Mouse (Mus musculus): ENCODE measurements around the gene Ptprf. TPM values are rescaled to one million over a fixed set of nuclear protein-coding genes. Genes with fewer than 3 reads are reported as not detected.

Ptprf gene
- total and polyA plus RNA-seq, 3 experiments: 0.27 TPM; not detected in 2

DNA sequence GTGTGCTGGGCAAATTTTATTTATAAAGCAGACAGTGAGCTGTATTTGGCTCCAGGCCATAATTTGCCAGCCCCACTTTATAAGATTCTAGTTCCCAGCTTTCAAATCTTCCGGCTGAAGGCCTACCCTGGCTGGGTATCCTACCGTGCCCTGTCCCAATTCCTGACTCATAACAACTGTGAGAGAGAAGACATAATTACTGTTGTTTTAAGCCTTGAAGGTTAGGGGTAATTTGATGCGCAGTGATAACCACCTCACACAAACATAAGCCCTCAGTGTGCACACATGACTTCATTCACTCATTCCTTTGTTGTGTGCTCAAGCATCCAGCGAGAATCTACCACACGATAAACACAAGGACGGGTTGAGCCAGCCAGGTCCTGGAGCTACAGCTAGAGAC lies 71.7 kb downstream of the Ptprf start:
- no peak for DNase-seq (ENCODE audit: low spot score)
- H3K27me3 ChIP-seq (ENCODE audit: insufficient read depth, low read length): peaks cover 21% of the 10 kb centered on the region; the same call in 1 of the 2 replicates

DNA sequence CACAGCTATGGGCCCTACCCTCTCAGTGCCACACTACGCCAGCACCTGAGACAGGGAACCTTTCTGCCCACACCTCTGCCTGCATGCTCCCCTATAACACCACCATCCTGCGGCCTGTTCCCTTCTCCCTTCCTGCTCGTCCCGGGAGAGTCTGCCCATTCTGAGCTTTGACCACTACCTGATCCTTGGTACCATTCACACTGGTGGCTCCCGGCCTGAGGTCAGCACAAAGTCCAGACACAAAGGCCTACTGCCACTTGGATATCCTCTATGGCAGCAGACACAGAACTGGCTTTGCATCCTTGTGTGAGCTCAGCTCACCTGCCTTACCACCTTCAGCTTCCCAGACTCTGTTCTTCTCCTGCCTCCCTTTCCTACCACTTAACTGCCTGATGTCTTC lies 72.7 kb downstream of the Ptprf start:
- H3K9me3 ChIP-seq (replicated peaks): no peaks in the 10 kb centered on the region
- H3K36me3 ChIP-seq (replicated peaks): no peaks in the 10 kb centered on the region
- no peaks in the 10 kb centered on the region for H3K4me1 ChIP-seq (ENCODE audit: insufficient read depth, low read depth, low read length)
- no peak for ATAC-seq (ENCODE audit: extremely low read depth, insufficient number of reproducible peaks, low FRiP score, poor library complexity, severe bottlenecking)
- TF ChIP-seq CTCF (IDR thresholded peaks at IDR 0.05; ENCODE audit: low read depth, low read length): no peak
- TF ChIP-seq GATA2 (IDR thresholded peaks at IDR 0.05; ENCODE audit: borderline replicate concordance, low read depth, low read length): no peak
- TF ChIP-seq TAL1 (conservative IDR thresholded peaks at IDR 0.05; ENCODE audit: low read depth, low read length): no peak
- TF ChIP-seq POLR2AphosphoS5 (IDR thresholded peaks at IDR 0.05; ENCODE audit: insufficient replicate concordance, low read depth, low read length): no peak
- no peak for TF ChIP-seq GATA1 (IDR thresholded peaks at IDR 0.05; ENCODE audit: borderline replicate concordance, low read length)
- H3K27me3 ChIP-seq (ENCODE audit: insufficient read depth, low read length): peaks cover 21% of the 10 kb centered on the region
- DNase-seq (ENCODE audit: low spot score): no peak
- H3K4me3 ChIP-seq (ENCODE audit: low read depth, low read length): no peak overlapping the region

More for the DNA sequence above, 71.7 kb downstream of the Ptprf start:
- ATAC-seq (ENCODE audit: extremely low read depth, insufficient number of reproducible peaks, low FRiP score, poor library complexity, severe bottlenecking): no peak
- Histone ChIP-seq H3K4me1 (ENCODE audit: insufficient read depth, low read depth, low read length) (no peaks in the 10 kb centered on the region), H3K36me3 (replicated peaks) (no peaks in the 10 kb centered on the region), H3K4me3 (ENCODE audit: low read depth, low read length) (no peak overlapping the region), H3K9me3 (replicated peaks) (no peaks in the 10 kb centered on the region)
- no peak for TF ChIP-seq CTCF (IDR thresholded peaks at IDR 0.05; ENCODE audit: low read depth, low read length)

DNA sequence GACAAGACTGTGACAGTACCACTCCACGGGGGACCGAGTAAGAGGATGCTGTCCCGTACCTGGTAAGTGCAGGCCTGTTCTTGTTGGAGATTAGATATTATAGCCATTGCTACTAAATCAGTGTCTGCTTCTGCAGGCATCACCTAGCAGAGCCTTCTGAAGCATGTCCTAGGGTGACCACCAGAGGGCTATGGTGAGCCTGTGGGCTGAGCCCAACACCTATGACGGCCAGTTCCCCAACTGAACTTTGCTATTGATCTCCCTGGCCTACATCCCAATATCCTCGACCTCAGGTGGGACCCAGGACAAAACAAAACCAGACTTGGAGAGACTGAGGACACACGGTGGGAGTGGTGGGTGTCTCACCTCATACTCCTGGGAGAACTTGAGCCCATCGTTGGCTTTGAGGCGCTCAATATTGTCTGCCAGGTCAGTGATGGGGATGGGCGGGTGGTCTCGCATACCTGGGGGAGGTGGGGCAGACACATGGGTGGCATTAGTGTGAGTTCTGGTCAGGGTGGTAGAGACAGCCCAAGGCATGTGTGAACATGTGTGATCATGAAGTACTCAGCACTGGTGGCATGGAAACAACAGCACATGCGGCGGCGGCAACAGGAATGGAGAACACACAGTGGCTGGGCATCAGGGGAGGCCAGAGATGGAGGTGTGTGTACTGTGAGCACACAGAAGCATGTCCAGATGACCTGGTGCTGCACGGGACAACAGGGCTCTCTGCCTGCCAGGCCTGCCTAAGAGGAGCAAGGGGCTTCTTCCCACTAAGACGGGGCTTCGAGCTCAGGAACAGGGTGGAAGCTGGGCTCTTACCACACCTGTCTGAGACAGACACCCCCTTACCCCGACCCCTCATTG lies 74.2 kb downstream of the Ptprf start:
- DNase-seq (ENCODE audit: low spot score) (peak; percentile 18), ATAC-seq (ENCODE audit: extremely low read depth, insufficient number of reproducible peaks, low FRiP score, poor library complexity, severe bottlenecking) (no peak; the same call in 1 of the 2 replicates)
- Histone ChIP-seq H3K4me3 (ENCODE audit: low read depth, low read length) (no peak overlapping the region), H3K27me3 (ENCODE audit: insufficient read depth, low read length) (peaks cover 20% of the 10 kb centered on the region), H3K4me1 (ENCODE audit: insufficient read depth, low read depth, low read length) (no peaks in the 10 kb centered on the region), H3K36me3 (replicated peaks) (no peaks in the 10 kb centered on the region), H3K9me3 (replicated peaks) (no peaks in the 10 kb centered on the region)
- TF ChIP-seq CTCF (IDR thresholded peaks at IDR 0.05; ENCODE audit: low read depth, low read length): peak; percentile 56
- no peak for TF ChIP-seq GATA2 (IDR thresholded peaks at IDR 0.05; ENCODE audit: borderline replicate concordance, low read depth, low read length)

DNA sequence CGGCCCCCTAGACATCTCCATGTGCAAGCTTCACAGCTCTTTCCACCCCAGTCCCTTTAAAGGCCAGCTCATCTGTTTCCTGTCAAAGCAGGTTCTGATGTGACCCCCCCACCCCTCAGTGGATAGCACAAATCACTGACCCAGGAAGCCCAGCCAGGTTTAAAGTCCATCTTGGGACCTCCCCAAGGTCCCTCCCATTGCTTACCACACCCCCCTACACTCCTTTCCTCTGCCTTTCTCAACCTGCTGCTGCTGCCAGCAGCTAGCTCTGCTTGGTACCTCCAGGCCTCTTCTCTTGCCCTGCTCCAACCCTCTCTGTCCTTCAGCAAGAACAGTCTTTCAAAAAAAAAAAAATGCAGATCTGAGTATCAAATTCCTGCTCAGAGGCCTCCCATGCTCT lies 76.3 kb downstream of the Ptprf start:
- TF ChIP-seq GATA1 (IDR thresholded peaks at IDR 0.05; ENCODE audit: borderline replicate concordance, low read length) (no peak), TAL1 (conservative IDR thresholded peaks at IDR 0.05; ENCODE audit: low read depth, low read length) (no peak), POLR2AphosphoS5 (IDR thresholded peaks at IDR 0.05; ENCODE audit: insufficient replicate concordance, low read depth, low read length) (no peak), GATA2 (IDR thresholded peaks at IDR 0.05; ENCODE audit: borderline replicate concordance, low read depth, low read length) (no peak), CTCF (IDR thresholded peaks at IDR 0.05; ENCODE audit: low read depth, low read length) (no peak)
- H3K27me3 ChIP-seq (ENCODE audit: insufficient read depth, low read length): peaks cover 17% of the 10 kb centered on the region
- no peak for ATAC-seq (ENCODE audit: extremely low read depth, insufficient number of reproducible peaks, low FRiP score, poor library complexity, severe bottlenecking)
- no peak overlapping the region for H3K4me3 ChIP-seq (ENCODE audit: low read depth, low read length)
- no peak for DNase-seq (ENCODE audit: low spot score)
- H3K36me3 ChIP-seq (replicated peaks): no peaks in the 10 kb centered on the region
- no peaks in the 10 kb centered on the region for H3K4me1 ChIP-seq (ENCODE audit: insufficient read depth, low read depth, low read length)
- H3K9me3 ChIP-seq (replicated peaks): no peaks in the 10 kb centered on the region

DNA sequence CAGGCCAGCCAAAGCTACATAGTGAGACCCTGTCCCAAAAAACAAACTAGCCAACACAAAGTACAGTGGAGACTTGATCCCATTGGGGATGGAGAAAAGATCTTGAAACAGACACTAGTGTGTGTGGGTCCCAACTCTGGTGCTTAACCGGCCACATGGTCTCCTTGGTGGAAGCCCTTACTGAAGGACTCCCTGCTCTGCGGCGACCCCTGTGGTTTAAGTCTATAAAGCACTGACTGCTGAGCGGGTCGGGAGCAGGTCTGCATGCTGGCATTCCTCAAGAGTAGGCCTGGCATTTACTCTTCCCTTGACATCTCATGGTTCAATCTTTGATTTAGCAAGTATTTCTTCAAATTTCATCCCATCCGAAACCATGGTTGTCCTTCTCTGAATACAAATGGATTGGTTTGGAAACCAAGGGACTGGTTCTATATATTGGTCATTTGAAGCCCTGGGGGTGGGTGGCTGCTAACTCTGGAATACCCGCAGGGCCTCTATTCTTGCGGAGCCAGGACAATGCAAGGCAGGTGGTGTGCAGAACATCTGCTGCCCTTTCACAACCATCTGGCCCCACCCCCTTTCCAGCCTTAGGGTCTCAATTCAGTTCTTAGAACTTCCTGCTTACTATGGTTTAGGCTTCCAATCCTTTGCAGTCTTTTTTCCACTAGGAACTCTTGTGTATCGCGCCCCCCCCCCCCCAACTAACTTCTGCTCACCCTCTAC lies 84.1 kb downstream of the Ptprf start:
- H3K9me3 ChIP-seq (replicated peaks): no peaks in the 10 kb centered on the region
- H3K4me1 ChIP-seq (ENCODE audit: insufficient read depth, low read depth, low read length): no peaks in the 10 kb centered on the region
- no peaks in the 10 kb centered on the region for H3K36me3 ChIP-seq (replicated peaks)
- TF ChIP-seq CTCF (IDR thresholded peaks at IDR 0.05; ENCODE audit: low read depth, low read length): 0 out of 2 replicates have a peak, but pooled peaks have one; percentile 3
- TF ChIP-seq GATA2 (IDR thresholded peaks at IDR 0.05; ENCODE audit: borderline replicate concordance, low read depth, low read length): no peak
- no peak for ATAC-seq (ENCODE audit: extremely low read depth, insufficient number of reproducible peaks, low FRiP score, poor library complexity, severe bottlenecking)
- H3K27me3 ChIP-seq (ENCODE audit: insufficient read depth, low read length): peaks cover 15% of the 10 kb centered on the region
- no peak for DNase-seq (ENCODE audit: low spot score)
- H3K4me3 ChIP-seq (ENCODE audit: low read depth, low read length): no peak overlapping the region

DNA sequence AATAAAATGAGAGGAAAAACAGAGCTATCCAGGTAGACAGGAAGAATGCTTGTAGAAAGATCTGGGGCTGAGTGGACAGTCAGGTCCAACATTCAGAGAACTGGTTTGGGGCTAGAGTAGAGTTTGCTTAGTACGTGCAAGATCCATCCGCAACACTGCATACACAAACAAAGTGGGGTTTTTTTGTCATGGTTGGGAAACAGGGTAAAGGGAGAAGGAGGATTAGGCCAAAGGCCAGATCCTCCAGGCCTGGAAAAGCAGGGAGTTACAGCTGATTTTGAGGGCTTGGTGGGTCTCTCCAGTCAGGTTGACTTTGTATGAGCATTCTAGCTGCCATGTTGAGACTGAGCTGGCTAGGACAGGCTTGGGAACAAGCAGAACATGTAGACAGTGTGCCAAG lies 85.3 kb downstream of the Ptprf start:
- no peak overlapping the region for H3K4me3 ChIP-seq (ENCODE audit: low read depth, low read length)
- no peaks in the 10 kb centered on the region for H3K9me3 ChIP-seq (replicated peaks)
- no peak for TF ChIP-seq CTCF (IDR thresholded peaks at IDR 0.05; ENCODE audit: low read depth, low read length)
- no peak for TF ChIP-seq TAL1 (conservative IDR thresholded peaks at IDR 0.05; ENCODE audit: low read depth, low read length)
- TF ChIP-seq POLR2AphosphoS5 (IDR thresholded peaks at IDR 0.05; ENCODE audit: insufficient replicate concordance, low read depth, low read length): no peak
- no peak for TF ChIP-seq GATA1 (IDR thresholded peaks at IDR 0.05; ENCODE audit: borderline replicate concordance, low read length)
- no peak for TF ChIP-seq GATA2 (IDR thresholded peaks at IDR 0.05; ENCODE audit: borderline replicate concordance, low read depth, low read length)

More for the DNA sequence above, 85.3 kb downstream of the Ptprf start:
- Histone ChIP-seq H3K27me3 (ENCODE audit: insufficient read depth, low read length) (peaks cover 11% of the 10 kb centered on the region), H3K4me1 (ENCODE audit: insufficient read depth, low read depth, low read length) (no peaks in the 10 kb centered on the region), H3K36me3 (replicated peaks) (no peaks in the 10 kb centered on the region)
- ATAC-seq (ENCODE audit: extremely low read depth, insufficient number of reproducible peaks, low FRiP score, poor library complexity, severe bottlenecking): no peak
- no peak for DNase-seq (ENCODE audit: low spot score)

All from G1E (cell line).